Mouse (Mus musculus): Measurements from ENCODE around the gene C8g.

- TF ChIP-seq POLR2A (IDR thresholded peaks at IDR 0.05; ENCODE audit: insufficient read depth, low read depth, low read length) (no peak), CTCF (IDR thresholded peaks at IDR 0.05) (peak; percentile 72)
These were observed 18.6 kb downstream of the C8g start for GRCm38 (mm10) chr2:25482969-25483368.

All from heart, adult 2 months (tissue).